Mouse (Mus musculus) limb, embryonic 15.5 days (tissue): ENCODE measurements at regions not wholly inside any gene's neighbourhood (a gene's known extent, or its start where the extent isn't known, plus 50 kb on each side); places are given as distances from the start of the nearest gene placed in this dataset.

Source experiments
- ATAC-seq: fragments of 200-750 bp; cut with Nextera tagmentation; 2 replicates; pipeline ENCODE4 v1.8.0; 2017; ENCODE audit warnings: low read depth, moderate TSS enrichment; ENCODE audit not compliant: insufficient number of reproducible peaks, low FRiP score, low TSS enrichment
- H3K27ac ChIP-seq: fragments of 300-500 bp; sonication (generic); 2 replicates; pipeline ENCODE4 v1.5.1; 2015; ENCODE audit warnings: moderate library complexity, mild to moderate bottlenecking, inconsistent platforms
- H3K27me3 ChIP-seq: fragments of 300-500 bp; sonication (generic); 2 replicates; pipeline ENCODE4 v1.6.1; 2015; ENCODE audit warnings: inconsistent platforms
- H3K36me3 ChIP-seq: fragments of 300-500 bp; sonication (generic); 2 replicates; pipeline ENCODE4 v1.6.1; 2015; ENCODE audit warnings: inconsistent platforms
- H3K4me1 ChIP-seq: fragments of 300-500 bp; sonication (generic); 2 replicates; pipeline ENCODE4 v1.6.1; 2015; ENCODE audit warnings: inconsistent platforms
- H3K4me2 ChIP-seq: fragments of 300-500 bp; sonication (generic); 2 replicates; pipeline ENCODE4 v1.6.1; 2015; ENCODE audit warnings: mild to moderate bottlenecking, inconsistent platforms
- H3K4me3 ChIP-seq: fragments of 300-500 bp; sonication (generic); 2 replicates; pipeline ENCODE4 v1.5.1; 2015; ENCODE audit warnings: mild to moderate bottlenecking, inconsistent platforms
- H3K9ac ChIP-seq: fragments of 300-500 bp; sonication (generic); 2 replicates; pipeline ENCODE4 v1.6.1; 2015; ENCODE audit warnings: inconsistent platforms
- H3K9me3 ChIP-seq: fragments of 300-500 bp; sonication (generic); 2 replicates; pipeline ENCODE4 v1.6.1; 2016; ENCODE audit warnings: inconsistent platforms
- WGBS: fragments of 180-500 bp; shearing (Covaris S2); methylation state at CpG from one replicate; pipeline ENCODE4 v1.1.7; 2015; 5-methylcytosine and 5-hydroxymethylcytosine counted together

DNA sequence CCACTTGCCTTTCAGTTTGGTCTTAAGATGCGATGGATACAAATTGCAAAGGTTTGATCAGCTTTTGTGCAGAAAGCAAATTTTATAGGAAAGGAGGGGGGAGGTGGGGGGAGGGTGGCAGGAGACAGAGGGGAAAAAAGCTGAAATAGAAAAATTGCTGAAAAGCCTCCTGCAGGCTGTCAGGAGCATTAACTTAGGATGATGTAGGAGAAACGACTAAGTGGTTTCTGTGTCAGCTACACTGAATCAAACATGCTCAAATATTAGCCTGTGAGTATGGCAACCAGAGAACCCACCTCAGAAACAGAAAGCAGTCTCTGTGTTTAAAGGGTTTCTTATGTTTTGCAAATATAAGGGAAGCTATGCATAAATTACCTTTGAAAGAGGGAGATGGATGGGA is 819.6 kb downstream of the Gm9195 start:
- WGBS: 71% methylated on average over 2 of the region's 2 CpGs
- no peak overlapping the region for H3K4me2 ChIP-seq
- no peaks in the 10 kb centered on the region for H3K27me3 ChIP-seq
- no peaks in the 10 kb centered on the region for H3K36me3 ChIP-seq
- H3K4me1 ChIP-seq: no peaks in the 10 kb centered on the region
- ATAC-seq: no peak
- H3K9me3 ChIP-seq: no peaks in the 10 kb centered on the region
- H3K9ac ChIP-seq: no peak overlapping the region
- H3K4me3 ChIP-seq: no peak overlapping the region
- no peak overlapping the region for H3K27ac ChIP-seq

DNA sequence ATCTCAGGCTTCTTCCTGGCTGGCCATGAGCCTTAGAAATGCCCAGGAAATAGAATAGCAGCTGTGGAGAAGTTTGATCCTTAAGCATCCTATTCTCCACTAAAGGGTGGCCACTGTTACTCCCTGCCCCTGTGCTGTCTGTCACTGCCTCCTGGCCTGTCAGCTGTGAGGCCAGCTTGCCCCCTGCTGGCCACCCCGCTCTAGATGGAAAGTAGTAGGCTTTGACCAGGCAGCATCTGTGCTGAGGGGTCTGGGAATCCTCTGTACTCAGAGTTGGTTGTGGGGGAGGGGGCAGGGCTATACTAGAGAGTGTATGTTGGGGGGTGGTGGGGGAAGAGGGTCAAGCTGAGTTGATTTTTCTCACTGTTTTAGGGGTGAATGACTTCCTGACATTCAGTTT is 821.2 kb downstream of the Gm9195 start:
- H3K27me3 ChIP-seq: no peaks in the 10 kb centered on the region
- H3K27ac ChIP-seq: no peak overlapping the region
- whole genome bisulfite sequencing: 0% methylated on average over 1 of the region's 1 CpGs
- H3K36me3 ChIP-seq: no peaks in the 10 kb centered on the region
- no peaks in the 10 kb centered on the region for H3K9me3 ChIP-seq
- no peak overlapping the region for H3K9ac ChIP-seq
- no peaks in the 10 kb centered on the region for H3K4me1 ChIP-seq
- H3K4me2 ChIP-seq: no peak overlapping the region
- H3K4me3 ChIP-seq: no peak overlapping the region
- ATAC-seq: no peak

DNA sequence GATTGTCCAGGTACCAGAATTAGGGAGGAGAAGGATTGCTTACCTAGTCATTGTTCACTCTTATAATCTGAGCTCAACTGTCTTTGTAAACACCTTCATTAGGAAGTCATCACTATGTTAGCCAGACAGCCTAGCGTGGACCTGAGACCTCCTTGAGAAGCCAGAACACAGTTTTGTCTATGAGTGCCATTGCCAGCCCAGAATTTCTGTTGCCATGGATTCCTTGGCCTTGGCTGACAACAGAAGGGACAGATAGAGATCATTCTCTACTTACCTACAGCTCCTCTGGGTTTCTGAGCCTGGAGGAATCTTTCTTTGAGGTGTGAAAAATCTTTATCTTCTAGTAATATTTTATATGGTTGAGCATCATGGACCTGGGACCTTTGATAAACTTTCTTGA is 825.0 kb downstream of the Gm9195 start:
- WGBS: 83% methylated on average over 1 of the region's 1 CpGs
- Histone ChIP-seq H3K9ac (no peak overlapping the region), H3K27me3 (no peaks in the 10 kb centered on the region), H3K4me3 (no peak overlapping the region), H3K27ac (no peak overlapping the region), H3K9me3 (no peaks in the 10 kb centered on the region), H3K4me1 (no peaks in the 10 kb centered on the region), H3K4me2 (no peak overlapping the region), H3K36me3 (no peaks in the 10 kb centered on the region)
- no peak for ATAC-seq

DNA sequence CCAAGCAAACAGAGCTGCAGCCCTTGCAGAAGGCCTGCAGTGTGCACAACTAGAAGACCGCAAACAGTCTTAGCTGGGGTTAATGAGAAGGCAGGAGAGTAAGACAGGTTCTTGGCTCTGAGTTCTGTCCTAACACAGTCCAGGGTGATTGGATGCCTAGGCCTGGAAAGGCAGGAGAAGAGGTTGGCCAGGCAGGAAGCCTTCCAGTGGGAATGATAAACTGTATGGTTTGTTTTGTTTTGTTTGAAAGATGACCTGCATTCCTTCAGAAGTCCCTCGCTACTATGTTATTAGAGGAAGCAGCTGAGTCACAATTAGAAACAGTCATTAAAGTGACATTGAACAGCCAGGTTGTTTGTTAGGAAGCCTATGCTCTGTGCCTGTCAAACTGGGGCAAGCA is 831.5 kb downstream of the Gm9195 start:
- Histone ChIP-seq H3K4me3 (no peak overlapping the region), H3K27me3 (no peaks in the 10 kb centered on the region), H3K27ac (no peak overlapping the region), H3K4me1 (no peaks in the 10 kb centered on the region), H3K9me3 (no peaks in the 10 kb centered on the region), H3K9ac (no peak overlapping the region), H3K4me2 (no peak overlapping the region), H3K36me3 (no peaks in the 10 kb centered on the region)
- no peak for ATAC-seq
- WGBS: 36% methylated on average over 2 of the region's 2 CpGs

DNA sequence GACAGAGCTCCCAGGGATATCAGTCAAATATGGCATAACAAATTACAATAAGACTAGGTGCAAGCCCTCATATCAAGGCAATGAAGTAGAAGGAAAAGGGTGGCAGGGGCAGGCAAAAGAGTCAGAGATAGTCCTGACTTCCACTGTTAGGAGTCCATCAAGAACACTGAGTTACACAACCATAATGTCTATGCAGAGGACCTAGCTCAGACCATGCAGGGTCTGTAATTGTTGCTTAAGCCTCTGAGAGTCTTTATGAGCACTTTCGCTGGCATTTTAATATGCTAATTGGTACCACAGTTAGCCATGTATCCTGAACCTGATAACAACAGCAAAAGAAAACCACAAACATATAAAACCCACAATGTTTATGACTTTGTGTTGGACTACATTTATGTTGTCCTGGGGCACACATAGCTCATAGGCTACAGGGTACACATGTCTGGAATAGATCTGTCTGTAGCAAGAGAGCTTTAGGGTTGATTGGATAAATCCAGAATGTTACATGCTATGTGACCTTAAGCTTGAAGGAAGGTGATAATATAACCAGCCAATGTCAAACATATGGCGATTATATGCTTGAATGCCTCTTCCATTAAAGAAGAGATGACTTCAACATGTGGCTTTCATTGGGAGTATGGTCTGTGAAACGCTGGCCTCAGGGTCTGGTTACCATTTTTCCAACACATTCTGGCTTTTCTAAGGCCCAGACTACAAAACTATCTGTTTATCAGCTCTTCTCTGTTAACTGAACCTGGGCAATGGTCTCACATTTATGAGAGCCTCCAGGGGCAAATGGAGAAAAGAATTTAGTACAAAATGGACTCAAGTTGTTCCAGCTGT is 836.6 kb downstream of the Gm9195 start:
- Histone ChIP-seq H3K4me2 (no peak overlapping the region), H3K27ac (no peak overlapping the region), H3K9ac (no peak overlapping the region), H3K9me3 (no peaks in the 10 kb centered on the region), H3K36me3 (no peaks in the 10 kb centered on the region), H3K27me3 (no peaks in the 10 kb centered on the region), H3K4me3 (no peak overlapping the region), H3K4me1 (no peaks in the 10 kb centered on the region)
- no peak for ATAC-seq
- 40% methylated on average over 3 of the region's 3 CpGs for WGBS

DNA sequence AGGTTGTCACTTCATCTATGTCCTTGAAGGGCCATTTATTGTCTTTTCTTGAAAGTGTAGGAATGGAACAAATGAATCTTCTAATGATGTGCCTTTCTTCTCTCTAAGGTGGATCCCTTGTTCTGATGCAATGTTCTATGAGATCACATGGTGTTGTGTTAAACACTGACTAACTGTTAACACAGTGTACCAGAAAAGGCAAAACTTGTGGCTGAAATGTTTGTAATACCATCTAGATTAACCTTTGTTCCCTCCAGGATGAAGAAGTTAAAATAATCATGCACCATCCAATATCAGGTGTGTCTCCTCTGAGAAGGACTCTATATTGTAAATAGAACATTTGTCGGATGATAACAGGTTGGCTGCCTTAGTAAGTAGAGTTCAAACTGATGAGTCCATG is 849.1 kb downstream of the Gm9195 start:
- WGBS: 97% methylated on average over 1 of the region's 1 CpGs
- no peak for ATAC-seq
- no peaks in the 10 kb centered on the region for H3K36me3 ChIP-seq

DNA sequence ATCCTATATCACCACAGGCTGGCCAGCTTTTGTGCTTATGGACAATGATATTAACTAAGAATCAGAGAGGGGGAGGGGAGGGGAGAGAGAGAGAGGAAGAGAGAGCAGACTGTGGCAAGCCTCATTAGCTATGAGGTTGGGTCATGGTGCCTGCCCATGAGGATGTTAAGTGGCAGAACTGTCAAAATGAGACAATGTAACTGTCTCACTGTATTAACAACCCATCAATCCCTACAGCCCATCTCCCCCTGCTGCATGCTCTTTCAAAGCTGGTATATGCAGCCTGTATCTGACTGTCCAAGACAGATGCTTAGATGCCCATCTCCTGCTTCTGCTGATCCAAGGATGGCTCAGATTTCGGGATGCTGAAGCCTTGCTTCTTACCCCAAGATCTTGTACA is 852.6 kb downstream of the Gm9195 start:
- Histone ChIP-seq H3K4me1 (no peaks in the 10 kb centered on the region), H3K9me3 (no peaks in the 10 kb centered on the region), H3K27me3 (no peaks in the 10 kb centered on the region), H3K27ac (no peak overlapping the region), H3K4me2 (no peak overlapping the region), H3K9ac (no peak overlapping the region), H3K36me3 (no peaks in the 10 kb centered on the region), H3K4me3 (no peak overlapping the region)
- 76% methylated on average over 1 of the region's 1 CpGs for WGBS
- no peak for ATAC-seq

More for the DNA sequence above, 849.1 kb downstream of the Gm9195 start:
- Histone ChIP-seq H3K9ac (no peak overlapping the region), H3K27ac (no peak overlapping the region), H3K4me1 (no peaks in the 10 kb centered on the region), H3K4me2 (no peak overlapping the region), H3K9me3 (no peaks in the 10 kb centered on the region), H3K4me3 (no peak overlapping the region), H3K27me3 (no peaks in the 10 kb centered on the region)

DNA sequence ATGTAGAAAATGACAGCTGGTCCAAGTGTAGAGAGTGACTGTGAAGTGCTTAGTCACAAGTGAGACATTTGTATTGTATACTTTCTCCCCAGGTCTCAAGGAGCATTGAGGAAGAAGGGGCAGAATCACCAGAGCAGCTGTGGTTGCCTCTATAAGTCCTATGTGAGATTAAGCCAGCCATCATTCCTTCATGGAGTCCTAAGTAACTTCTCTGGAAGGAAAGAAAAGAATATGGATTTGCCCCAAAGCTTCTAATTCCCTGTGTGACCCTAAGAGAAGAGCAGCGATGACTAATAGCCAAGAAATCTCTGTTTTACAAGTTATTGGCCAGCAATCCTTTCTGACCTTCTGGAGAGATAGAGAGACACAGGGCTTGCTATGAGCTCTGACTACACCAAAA is 856.5 kb downstream of the Gm9195 start:
- H3K9ac ChIP-seq: no peak overlapping the region
- no peak overlapping the region for H3K4me2 ChIP-seq
- no peak for ATAC-seq
- no peaks in the 10 kb centered on the region for H3K9me3 ChIP-seq
- 78% methylated on average over 1 of the region's 1 CpGs for WGBS
- no peak overlapping the region for H3K4me3 ChIP-seq
- no peaks in the 10 kb centered on the region for H3K36me3 ChIP-seq
- no peaks in the 10 kb centered on the region for H3K27me3 ChIP-seq
- no peaks in the 10 kb centered on the region for H3K4me1 ChIP-seq
- H3K27ac ChIP-seq: no peak overlapping the region

DNA sequence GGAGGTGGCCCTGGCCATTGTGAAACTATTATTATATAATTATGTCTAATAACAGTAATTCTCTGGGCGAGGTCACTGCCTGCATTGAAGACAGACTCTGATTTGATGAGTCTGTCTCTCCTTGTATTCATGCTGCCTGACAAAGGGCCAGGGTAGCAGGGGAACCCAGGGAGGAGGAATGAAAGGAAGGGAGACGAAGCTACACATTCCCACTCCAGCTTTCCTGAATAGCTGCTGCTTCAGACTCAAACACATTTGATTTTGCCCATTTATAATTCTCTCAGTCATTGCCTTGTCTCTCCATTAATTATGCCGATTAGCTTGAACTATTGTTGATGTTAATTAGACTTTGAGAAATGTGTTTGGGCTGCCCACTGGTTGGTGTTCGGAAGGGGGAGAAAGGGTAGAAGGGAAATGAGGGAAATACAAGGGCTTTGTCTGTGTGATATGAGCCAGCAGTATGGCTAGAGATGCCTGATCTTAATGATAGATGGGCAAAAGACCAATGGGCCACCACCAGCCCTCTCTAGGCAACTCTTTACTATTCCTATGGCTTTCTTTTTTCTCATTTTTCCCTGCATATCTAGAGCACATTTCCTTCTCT is 881.8 kb downstream of the Gm9195 start:
- Histone ChIP-seq H3K9ac (no peak overlapping the region), H3K27ac (no peak overlapping the region), H3K9me3 (no peaks in the 10 kb centered on the region), H3K4me2 (no peak overlapping the region), H3K27me3 (no peaks in the 10 kb centered on the region), H3K36me3 (no peaks in the 10 kb centered on the region), H3K4me1 (no peaks in the 10 kb centered on the region), H3K4me3 (no peak overlapping the region)
- no peak for ATAC-seq
- 76% methylated on average over 4 of the region's 4 CpGs for WGBS

DNA sequence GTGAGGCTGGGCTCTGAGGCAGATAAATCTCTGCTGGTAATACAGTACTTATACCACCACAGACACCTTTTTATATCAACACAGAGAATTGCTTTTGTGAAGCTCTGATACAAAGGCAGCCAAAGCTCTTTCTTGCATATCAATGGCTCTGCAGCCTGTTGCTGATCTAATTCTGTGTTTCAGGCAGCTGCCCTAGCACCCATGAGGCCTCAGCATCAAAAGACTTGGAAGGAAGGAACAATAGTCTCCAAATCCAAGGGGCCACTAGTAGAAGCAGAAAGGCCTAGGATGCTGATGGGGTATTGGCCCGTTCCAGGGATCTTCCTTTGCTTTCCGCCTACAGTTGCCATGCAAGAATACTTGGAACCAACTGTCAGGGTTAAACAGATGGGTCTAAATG is 887.9 kb downstream of the Gm9195 start:
- H3K27ac ChIP-seq: no peak overlapping the region
- H3K9me3 ChIP-seq: no peaks in the 10 kb centered on the region
- no peak overlapping the region for H3K9ac ChIP-seq
- WGBS: 71% methylated on average over 2 of the region's 2 CpGs
- ATAC-seq: no peak
- no peaks in the 10 kb centered on the region for H3K27me3 ChIP-seq
- no peaks in the 10 kb centered on the region for H3K36me3 ChIP-seq
- no peaks in the 10 kb centered on the region for H3K4me1 ChIP-seq
- no peak overlapping the region for H3K4me2 ChIP-seq
- H3K4me3 ChIP-seq: no peak overlapping the region

DNA sequence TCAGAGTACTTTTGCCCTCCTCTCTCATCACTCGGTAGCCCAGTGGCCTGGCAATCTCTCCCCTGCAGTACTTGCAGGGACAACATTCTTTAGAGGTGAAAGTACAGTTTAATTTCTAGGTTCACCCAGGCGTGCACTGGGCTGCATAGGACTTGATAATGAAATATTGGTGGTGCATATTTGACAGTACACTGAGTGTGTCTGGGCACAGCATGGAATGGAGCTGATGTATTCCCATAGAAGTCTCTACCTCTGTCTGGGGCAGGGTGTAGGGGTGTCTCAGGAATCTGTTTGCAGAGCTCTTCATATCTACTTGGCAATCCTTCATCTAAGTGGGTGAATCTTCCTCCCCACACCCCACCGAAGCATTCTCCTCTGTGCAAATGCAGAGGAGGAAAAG is 893.8 kb downstream of the Gm9195 start:
- ATAC-seq: no peak
- WGBS: 73% methylated on average over 3 of the region's 3 CpGs

DNA sequence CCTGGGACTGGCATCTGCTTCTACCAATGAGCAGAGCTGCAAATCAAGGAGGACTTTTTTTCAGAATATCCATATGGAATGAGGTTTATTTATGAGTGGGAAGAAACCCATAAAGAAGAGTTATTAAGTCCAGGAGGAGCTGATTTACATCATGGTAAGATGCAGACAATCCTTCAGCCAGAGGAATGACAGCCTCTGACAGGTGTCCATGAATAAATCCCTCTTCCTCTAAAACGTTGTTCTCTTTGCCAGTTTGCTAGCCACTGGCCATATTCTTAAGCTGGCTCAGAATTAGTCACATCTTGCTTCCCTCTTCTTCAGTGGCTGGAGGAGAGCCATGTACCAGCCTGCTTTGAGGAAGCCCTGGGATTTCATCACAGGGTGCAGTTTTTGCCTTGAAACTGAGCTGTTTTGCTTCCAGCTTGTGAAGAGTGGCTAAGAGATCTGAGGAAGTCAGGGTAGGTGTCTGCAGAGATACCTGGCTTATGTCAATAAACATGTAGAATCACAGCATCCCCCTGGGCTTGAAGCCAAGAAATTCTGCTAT is 902.9 kb downstream of the Gm9195 start:
- no peak for ATAC-seq
- 44% methylated on average over 1 of the region's 1 CpGs for whole genome bisulfite sequencing

More for the DNA sequence above, 893.8 kb downstream of the Gm9195 start:
- no peaks in the 10 kb centered on the region for H3K27me3 ChIP-seq
- no peaks in the 10 kb centered on the region for H3K4me1 ChIP-seq
- H3K9ac ChIP-seq: no peak overlapping the region
- H3K4me3 ChIP-seq: no peak overlapping the region
- H3K9me3 ChIP-seq: no peaks in the 10 kb centered on the region
- no peaks in the 10 kb centered on the region for H3K36me3 ChIP-seq
- H3K27ac ChIP-seq: no peak overlapping the region
- H3K4me2 ChIP-seq: no peak overlapping the region

More for the DNA sequence above, 902.9 kb downstream of the Gm9195 start:
- Histone ChIP-seq H3K27me3 (no peaks in the 10 kb centered on the region), H3K4me3 (no peak overlapping the region), H3K4me1 (no peaks in the 10 kb centered on the region), H3K27ac (no peak overlapping the region), H3K4me2 (no peak overlapping the region), H3K9ac (no peak overlapping the region), H3K9me3 (no peaks in the 10 kb centered on the region), H3K36me3 (no peaks in the 10 kb centered on the region)
